Comparison of ENCODE assay signal across 9 mouse cellular contexts in the genomic region with DNA sequence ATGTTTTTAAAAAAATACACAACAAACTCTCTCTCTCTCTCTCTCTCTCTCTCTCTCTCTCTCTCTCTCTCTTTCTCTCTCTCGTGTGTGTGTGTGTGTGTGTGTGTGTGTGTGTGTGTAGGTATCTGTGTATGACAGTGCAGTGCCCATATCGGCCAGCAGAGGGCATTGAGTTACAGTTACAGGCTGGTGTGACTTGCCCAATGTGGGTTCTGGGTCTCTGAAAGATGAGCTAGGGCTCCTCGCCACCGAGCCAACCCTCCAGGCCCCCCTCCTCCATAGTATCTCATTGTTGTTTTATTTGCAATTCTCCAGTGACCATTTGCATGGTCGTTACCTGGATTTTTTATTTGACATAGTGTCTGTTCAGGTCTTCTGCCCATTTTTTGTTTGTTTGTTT. TPM values are rescaled to one million over a fixed set of nuclear protein-coding genes. Genes with fewer than 3 reads are reported as not detected.
A peak's percentile ranks its signal among the peaks of the same experiment; 100 is the strongest.
DNase-seq lines count a peak whose midpoint lies in the region; ATAC-seq and TF ChIP-seq lines count a peak whose summit lies in the region.
"Had no signal": no experiment of that assay in that cellular context is flagged by ENCODE, and none has a peak within 500 bp of the region (broad histone marks: within the 10 kb centered on the region; RNA-seq: fewer than 3 reads in every experiment).

No protein-coding gene starts in this region.

- H3K36me3 ChIP-seq in kidney, adult 2 months (ENCODE audit: control insufficient read depth, insufficient read depth, low read length): no peaks in the 10 kb centered on the region
- no peaks in the 10 kb centered on the region for H3K36me3 ChIP-seq in midbrain, embryonic 11.5 days (ENCODE audit: control insufficient read depth, insufficient read depth, low read length)
- H3K36me3 ChIP-seq: hindbrain, embryonic 12.5 days had no signal

- no peaks in the 10 kb centered on the region for H3K27me3 ChIP-seq in kidney, adult 2 months (replicated peaks; ENCODE audit: control insufficient read depth, insufficient read depth, low read length)
- H3K27me3 ChIP-seq in midbrain, embryonic 11.5 days (ENCODE audit: control insufficient read depth, insufficient read depth, low read length): no peaks in the 10 kb centered on the region
- H3K27me3 ChIP-seq: hindbrain, embryonic 12.5 days had no signal

- no peaks in the 10 kb centered on the region for H3K9me3 ChIP-seq in midbrain, embryonic 11.5 days (ENCODE audit: control insufficient read depth, low read length)
- H3K9me3 ChIP-seq: hindbrain, embryonic 12.5 days had no signal

- H3K4me2 ChIP-seq in midbrain, embryonic 11.5 days: no peak overlapping the region
- H3K4me2 ChIP-seq: hindbrain, embryonic 12.5 days had no signal

- peak; percentile 34 for TF ChIP-seq CTCF in kidney, adult 2 months (conservative IDR thresholded peaks at IDR 0.05; ENCODE audit: insufficient read depth, insufficient read length, low read depth, low read length)

- no peak for ATAC-seq in midbrain, embryonic 11.5 days (ENCODE audit: low FRiP score)

- DNase-seq in kidney, adult 2 months: no peak
- no peak for DNase-seq in kidney, adult 18-20 months
- peak; percentile 20 for DNase-seq in 3T3-L1 (ENCODE audit: low read depth, low spot score)
- DNase-seq in CD8-positive naive resting alpha-beta T cell, adult 2 months (ENCODE audit: low read depth in 2 of 2, low spot score in 2 of 2): peak; percentile 43 to 49
- DNase-seq in induced T-regulatory cell, adult 2 months (ENCODE audit: low read depth): peak; percentile 65
- no peak for DNase-seq in right cerebral cortex, postnatal 36 days (ENCODE audit: low spot score in 2 of 2)
- no peak for DNase-seq in midbrain, embryonic 11.5 days (ENCODE audit: low spot score, missing footprints)
- DNase-seq in layer of hippocampus, adult 18-20 months (ENCODE audit: low spot score in 2 of 2): no peak

- H3K4me1 ChIP-seq in kidney, adult 2 months (ENCODE audit: control insufficient read depth, insufficient read depth, low read length): peaks cover under 1% of the 10 kb centered on the region; the same call in 1 of the 2 replicates
- H3K4me1 ChIP-seq in midbrain, embryonic 11.5 days (ENCODE audit: control insufficient read depth, insufficient read depth, low read length): no peaks in the 10 kb centered on the region
- H3K4me1 ChIP-seq: hindbrain, embryonic 12.5 days had no signal

- 81% methylated on average over 5 of the region's 5 CpGs for WGBS in kidney, adult 2 months
- 87% methylated on average over 5 of the region's 5 CpGs for WGBS in midbrain, embryonic 11.5 days

- no peak overlapping the region for H3K9ac ChIP-seq in midbrain, embryonic 11.5 days (ENCODE audit: low read length)
- H3K9ac ChIP-seq: hindbrain, embryonic 12.5 days had no signal

- H3K4me3 ChIP-seq in kidney, adult 2 months (ENCODE audit: insufficient read depth, low read depth, low read length): no peak overlapping the region
- no peak overlapping the region for H3K4me3 ChIP-seq in midbrain, embryonic 11.5 days (ENCODE audit: low read depth, low read length)
- H3K4me3 ChIP-seq: hindbrain, embryonic 12.5 days had no signal

- no peak overlapping the region for H3K27ac ChIP-seq in kidney, adult 2 months (ENCODE audit: insufficient read depth, low read depth, low read length)
- no peak overlapping the region for H3K27ac ChIP-seq in midbrain, embryonic 11.5 days (ENCODE audit: low read depth, low read length)
- H3K27ac ChIP-seq: hindbrain, embryonic 12.5 days had no signal

- no peak for TF ChIP-seq POLR2A in kidney, adult 2 months (IDR thresholded peaks at IDR 0.05; ENCODE audit: low read depth, low read length)

RNA-seq across cellular contexts. Expression of a gene that starts 59.5 kb away (rescaled TPM):
- 54.3 and 56.1 TPM in 2 replicates for polyA plus RNA-seq in kidney, adult 2 months (2012; rRNA removed)
- polyA plus RNA-seq in midbrain, embryonic 11.5 days (2014; fragmentation: Nextera tagmentation; extraction: Ambion mirVana): 60.4 and 65.7 TPM in 2 replicates
- 10 to 100 TPM; 12.9 to 16.5 TPM for total RNA-seq in layer of hippocampus, adult 18-20 months (2021)

Comparison
In these comparisons a context has a peak if more than half of its experiments do, and no peak if none do; other contexts are left out.
1. DNase-seq: peak in 3T3-L1 (single experiment), CD8-positive naive resting alpha-beta T cell, adult 2 months (2 of 2) and induced T-regulatory cell, adult 2 months (single experiment); none in kidney, adult 2 months (single experiment), kidney, adult 18-20 months (single experiment), right cerebral cortex, postnatal 36 days (0 of 2), midbrain, embryonic 11.5 days (single experiment) and layer of hippocampus, adult 18-20 months (0 of 2).